Mouse (Mus musculus): ENCODE results near the gene Tbxas1. TPM values are rescaled to one million over a fixed set of nuclear protein-coding genes. Genes with fewer than 3 reads are reported as not detected.
A peak's percentile ranks its signal among the peaks of the same experiment; 100 is the strongest.

Tbxas1 gene
- polyA plus RNA-seq (2016; fragmentation: Nextera tagmentation; extraction: Ambion mirVana): 1.5 and 1.8 TPM in 2 replicates

GRCm38 (mm10) chr6:38875258-38876070 is at the start of gene Tbxas1:
Tbxas1 (plus strand) TSS chr6:38875404.
- Histone ChIP-seq H3K27me3 (peaks cover 18% of the 10 kb centered on the region), H3K9me3 (no peaks in the 10 kb centered on the region), H3K4me3 (replicated peaks) (peak within 1 kb of the TSS; percentile 98), H3K27ac (peak within 1 kb of the TSS; percentile 95), H3K4me1 (peaks cover 31% of the 10 kb centered on the region), H3K9ac (peak within 1 kb of the TSS; percentile 99), H3K4me2 (peak within 1 kb of the TSS; percentile 70), H3K36me3 (replicated peaks) (no peaks in the 10 kb centered on the region)
- WGBS: under 1% methylated on average over 62 of the region's 77 CpGs
- ATAC-seq (ENCODE audit: low FRiP score): peak; percentile 45; the same call in 1 of the 2 replicates

- H3K27ac ChIP-seq: no peak overlapping the region
- H3K4me1 ChIP-seq: no peaks in the 10 kb centered on the region
- no peaks in the 10 kb centered on the region for H3K27me3 ChIP-seq
- 0 out of 2 replicates have a peak, but pooled peaks cover 3% of the 10 kb centered on the region for H3K36me3 ChIP-seq (replicated peaks)
- H3K9me3 ChIP-seq: no peaks in the 10 kb centered on the region
- no peak for ATAC-seq (ENCODE audit: low FRiP score)
- H3K4me3 ChIP-seq (replicated peaks): no peak overlapping the region
- H3K4me2 ChIP-seq: no peak overlapping the region
- no peak overlapping the region for H3K9ac ChIP-seq
These were observed 49.3 kb upstream of the Tbxas1 start for GRCm38 (mm10) chr6:38825886-38826285.

- 93% methylated on average over 3 of the region's 3 CpGs for WGBS
- H3K36me3 ChIP-seq (replicated peaks): no peaks in the 10 kb centered on the region
- no peak overlapping the region for H3K27ac ChIP-seq
- no peak for ATAC-seq (ENCODE audit: low FRiP score)
- H3K9ac ChIP-seq: no peak overlapping the region
- H3K4me2 ChIP-seq: no peak overlapping the region
- no peak overlapping the region for H3K4me3 ChIP-seq (replicated peaks)
- no peaks in the 10 kb centered on the region for H3K27me3 ChIP-seq
- no peaks in the 10 kb centered on the region for H3K9me3 ChIP-seq
- H3K4me1 ChIP-seq: no peaks in the 10 kb centered on the region
These were observed 48.3 kb upstream of the Tbxas1 start for GRCm38 (mm10) chr6:38826857-38827256.

GRCm38 (mm10) chr6:38827435-38827834 is 47.8 kb upstream of the Tbxas1 start:
- Histone ChIP-seq H3K9me3 (no peaks in the 10 kb centered on the region), H3K4me2 (no peak overlapping the region), H3K4me3 (replicated peaks) (no peak overlapping the region), H3K9ac (no peak overlapping the region), H3K27me3 (no peaks in the 10 kb centered on the region), H3K4me1 (no peaks in the 10 kb centered on the region), H3K27ac (no peak overlapping the region), H3K36me3 (replicated peaks) (no peaks in the 10 kb centered on the region)
- WGBS: 79% methylated on average over 5 of the region's 5 CpGs
- no peak for ATAC-seq (ENCODE audit: low FRiP score)

GRCm38 (mm10) chr6:38828211-38828610 is 47.0 kb upstream of the Tbxas1 start:
- H3K9me3 ChIP-seq: no peaks in the 10 kb centered on the region
- WGBS: 88% methylated on average over 2 of the region's 2 CpGs
- no peak overlapping the region for H3K4me2 ChIP-seq
- H3K27ac ChIP-seq: no peak overlapping the region
- H3K27me3 ChIP-seq: no peaks in the 10 kb centered on the region
- no peak overlapping the region for H3K9ac ChIP-seq
- no peak overlapping the region for H3K4me3 ChIP-seq (replicated peaks)
- no peak for ATAC-seq (ENCODE audit: low FRiP score)
- H3K4me1 ChIP-seq: 0 out of 2 replicates have a peak, but pooled peaks cover 4% of the 10 kb centered on the region
- no peaks in the 10 kb centered on the region for H3K36me3 ChIP-seq (replicated peaks)

GRCm38 (mm10) chr6:38829452-38829851 is 45.8 kb upstream of the Tbxas1 start:
- H3K9ac ChIP-seq: no peak overlapping the region
- no peak overlapping the region for H3K4me3 ChIP-seq (replicated peaks)
- no peak overlapping the region for H3K4me2 ChIP-seq
- no peak for ATAC-seq (ENCODE audit: low FRiP score)
- 0 out of 2 replicates have a peak, but pooled peaks cover 4% of the 10 kb centered on the region for H3K4me1 ChIP-seq
- H3K36me3 ChIP-seq (replicated peaks): no peaks in the 10 kb centered on the region
- H3K27ac ChIP-seq: no peak overlapping the region
- H3K27me3 ChIP-seq: no peaks in the 10 kb centered on the region
- no peaks in the 10 kb centered on the region for H3K9me3 ChIP-seq
- 75% methylated on average over 3 of the region's 3 CpGs for WGBS

- H3K36me3 ChIP-seq (replicated peaks): peaks cover 5% of the 10 kb centered on the region; the same call in 1 of the 2 replicates
- 89% methylated on average over 3 of the region's 3 CpGs for WGBS
- H3K4me2 ChIP-seq: no peak overlapping the region
- H3K9me3 ChIP-seq: no peaks in the 10 kb centered on the region
- no peak overlapping the region for H3K9ac ChIP-seq
- no peak overlapping the region for H3K4me3 ChIP-seq (replicated peaks)
- 0 out of 2 replicates have a peak, but pooled peaks cover 10% of the 10 kb centered on the region for H3K4me1 ChIP-seq
- no peak overlapping the region for H3K27ac ChIP-seq
- no peak for ATAC-seq (ENCODE audit: low FRiP score)
- no peaks in the 10 kb centered on the region for H3K27me3 ChIP-seq
These were observed 41.5 kb upstream of the Tbxas1 start for GRCm38 (mm10) chr6:38833721-38834120.

GRCm38 (mm10) chr6:38834727-38835126 is 40.5 kb upstream of the Tbxas1 start:
- H3K4me1 ChIP-seq: peaks cover 12% of the 10 kb centered on the region; the same call in 1 of the 2 replicates
- no peaks in the 10 kb centered on the region for H3K27me3 ChIP-seq
- no peak overlapping the region for H3K9ac ChIP-seq
- no peak overlapping the region for H3K27ac ChIP-seq
- ATAC-seq (ENCODE audit: low FRiP score): no peak
- H3K9me3 ChIP-seq: no peaks in the 10 kb centered on the region
- WGBS: 86% methylated on average over 2 of the region's 2 CpGs
- H3K4me2 ChIP-seq: no peak overlapping the region
- peaks cover 5% of the 10 kb centered on the region; the same call in 1 of the 2 replicates for H3K36me3 ChIP-seq (replicated peaks)
- H3K4me3 ChIP-seq (replicated peaks): no peak overlapping the region

- Histone ChIP-seq H3K4me2 (no peak overlapping the region), H3K4me3 (replicated peaks) (no peak overlapping the region), H3K27ac (no peak overlapping the region), H3K27me3 (no peaks in the 10 kb centered on the region), H3K9ac (no peak overlapping the region), H3K36me3 (replicated peaks) (peaks cover 5% of the 10 kb centered on the region; the same call in 1 of the 2 replicates), H3K4me1 (peaks cover 15% of the 10 kb centered on the region; the same call in 1 of the 2 replicates), H3K9me3 (no peaks in the 10 kb centered on the region)
- WGBS: 84% methylated on average over 1 of the region's 1 CpGs
- ATAC-seq (ENCODE audit: low FRiP score): no peak
These were observed 40.0 kb upstream of the Tbxas1 start for GRCm38 (mm10) chr6:38835217-38835616.

GRCm38 (mm10) chr6:38838061-38838460 is 37.1 kb upstream of the Tbxas1 start:
- Histone ChIP-seq H3K27me3 (no peaks in the 10 kb centered on the region), H3K9me3 (no peaks in the 10 kb centered on the region), H3K4me1 (peaks cover 15% of the 10 kb centered on the region; the same call in 1 of the 2 replicates), H3K4me3 (replicated peaks) (no peak overlapping the region), H3K27ac (no peak overlapping the region), H3K4me2 (no peak overlapping the region), H3K9ac (no peak overlapping the region), H3K36me3 (replicated peaks) (peaks cover 5% of the 10 kb centered on the region; the same call in 1 of the 2 replicates)
- WGBS: 77% methylated on average over 4 of the region's 4 CpGs
- no peak for ATAC-seq (ENCODE audit: low FRiP score)

GRCm38 (mm10) chr6:38839891-38840290 is 35.3 kb upstream of the Tbxas1 start:
- Histone ChIP-seq H3K4me2 (no peak overlapping the region), H3K9me3 (no peaks in the 10 kb centered on the region), H3K27ac (no peak overlapping the region), H3K36me3 (replicated peaks) (peaks cover 5% of the 10 kb centered on the region; the same call in 1 of the 2 replicates), H3K27me3 (no peaks in the 10 kb centered on the region), H3K4me3 (replicated peaks) (no peak overlapping the region), H3K4me1 (peaks cover 16% of the 10 kb centered on the region), H3K9ac (no peak overlapping the region)
- 71% methylated on average over 4 of the region's 4 CpGs for WGBS
- no peak for ATAC-seq (ENCODE audit: low FRiP score)

- no peaks in the 10 kb centered on the region for H3K9me3 ChIP-seq
- WGBS: 84% methylated on average over 2 of the region's 2 CpGs
- H3K36me3 ChIP-seq (replicated peaks): peaks cover 5% of the 10 kb centered on the region; the same call in 1 of the 2 replicates
- H3K4me2 ChIP-seq: no peak overlapping the region
- ATAC-seq (ENCODE audit: low FRiP score): no peak
- H3K4me1 ChIP-seq: peaks cover 20% of the 10 kb centered on the region
- H3K27me3 ChIP-seq: no peaks in the 10 kb centered on the region
- H3K27ac ChIP-seq: no peak overlapping the region
- no peak overlapping the region for H3K9ac ChIP-seq
- H3K4me3 ChIP-seq (replicated peaks): no peak overlapping the region
These were observed 34.8 kb upstream of the Tbxas1 start for GRCm38 (mm10) chr6:38840380-38840779.
